Mouse (Mus musculus) G1E (cell line): Measurements from ENCODE around the gene Dolk. TPM values are rescaled to one million over a fixed set of nuclear protein-coding genes. Genes with fewer than 3 reads are reported as not detected.

ENCODE experiments used
- ATAC-seq: 2 replicates; pipeline ENCODE4 v1.8.0; 2016; ENCODE audit warnings: mild to moderate bottlenecking; ENCODE audit not compliant: insufficient number of reproducible peaks, poor library complexity, low FRiP score, severe bottlenecking; ENCODE audit errors: extremely low read depth
- DNase-seq: peaks from one replicate; pipeline ENCODE4 v3.0.0; 2012; ENCODE audit warnings: low spot score
- H3K27me3 ChIP-seq: 2 replicates; pipeline ENCODE4 v1.6.1; 2012; ENCODE audit warnings: mild to moderate bottlenecking, low read length, inconsistent platforms; ENCODE audit not compliant: insufficient read depth
- H3K36me3 ChIP-seq: replicated peaks from 2 replicates; pipeline ENCODE3; 2012; ENCODE audit warnings: mild to moderate bottlenecking, inconsistent platforms
- H3K4me1 ChIP-seq: 2 replicates; pipeline ENCODE4 v1.6.1; 2012; ENCODE audit warnings: low read depth, low read length, inconsistent platforms, mixed read lengths; ENCODE audit not compliant: insufficient read depth
- H3K4me3 ChIP-seq: 2 replicates; pipeline ENCODE4 v1.5.1; 2012; ENCODE audit warnings: low read depth, mild to moderate bottlenecking, inconsistent platforms, low read length, moderate library complexity, mixed read lengths
- H3K9me3 ChIP-seq: replicated peaks from 2 replicates; pipeline ENCODE4 v1.6.1; 2012; ENCODE audit warnings: inconsistent platforms
- CTCF ChIP-seq: IDR thresholded peaks from 2 replicates; pipeline ENCODE4 v1.5.1; 2012; ENCODE audit warnings: low read depth, low read length, inconsistent platforms, mixed read lengths
- GATA1 ChIP-seq: IDR thresholded peaks from 2 replicates; pipeline ENCODE4 v1.6.1; 2012; ENCODE audit warnings: borderline replicate concordance, low read length, inconsistent platforms, mixed read lengths
- GATA2 ChIP-seq: IDR thresholded peaks from 2 replicates; pipeline ENCODE4 v1.6.1; 2012; ENCODE audit warnings: low read depth, low read length, inconsistent platforms, borderline replicate concordance
- POLR2AphosphoS5 ChIP-seq: IDR thresholded peaks from 2 replicates; pipeline ENCODE4 v1.6.1; 2012; ENCODE audit warnings: low read depth, low read length, inconsistent platforms; ENCODE audit not compliant: insufficient replicate concordance
- TAL1 ChIP-seq: conservative IDR thresholded peaks from 2 replicates; pipeline ENCODE4 v1.6.1; 2012; ENCODE audit warnings: low read depth, low read length, inconsistent platforms, mixed read lengths
- polyA plus RNA-seq: library from polyadenylated mRNA; stranded (reverse); fragments of >175 nt; gene quantifications from 2 replicates; pipeline ENCODE4 v1.2.3, GENCODE M21; 2012
- total RNA-seq, 2 experiments: library from RNA; stranded (forward) in 1 of 2; stranded (reverse) in 1 of 2; fragments of 200-1000 nt in 1 of 2; fragments of >200 nt in 1 of 2; fragmentation: Nextera tagmentation in 1 of 2; gene quantifications; 2 replicates each; pipeline ENCODE4 v1.2.3; 2014 to 2017

The Dolk gene
- total and polyA plus RNA-seq, 3 experiments: 5.0 to 16.1 (median 7.2) TPM

GRCm38 (mm10) chr2:30270134-30270533 lies 16.0 kb downstream of the Dolk start:
- peaks cover 8% of the 10 kb centered on the region for H3K36me3 ChIP-seq
- 0 out of 2 replicates have a peak, but pooled peaks cover 2% of the 10 kb centered on the region for H3K27me3 ChIP-seq
- no peak for TF ChIP-seq TAL1
- TF ChIP-seq POLR2AphosphoS5: no peak
- TF ChIP-seq CTCF: peak; percentile 90
- no peak for TF ChIP-seq GATA2
- no peaks in the 10 kb centered on the region for H3K9me3 ChIP-seq
- H3K4me3 ChIP-seq: no peak overlapping the region
- peaks cover 47% of the 10 kb centered on the region for H3K4me1 ChIP-seq
- ATAC-seq (peak; percentile 45), DNase-seq (peak; percentile 54)

DNA sequence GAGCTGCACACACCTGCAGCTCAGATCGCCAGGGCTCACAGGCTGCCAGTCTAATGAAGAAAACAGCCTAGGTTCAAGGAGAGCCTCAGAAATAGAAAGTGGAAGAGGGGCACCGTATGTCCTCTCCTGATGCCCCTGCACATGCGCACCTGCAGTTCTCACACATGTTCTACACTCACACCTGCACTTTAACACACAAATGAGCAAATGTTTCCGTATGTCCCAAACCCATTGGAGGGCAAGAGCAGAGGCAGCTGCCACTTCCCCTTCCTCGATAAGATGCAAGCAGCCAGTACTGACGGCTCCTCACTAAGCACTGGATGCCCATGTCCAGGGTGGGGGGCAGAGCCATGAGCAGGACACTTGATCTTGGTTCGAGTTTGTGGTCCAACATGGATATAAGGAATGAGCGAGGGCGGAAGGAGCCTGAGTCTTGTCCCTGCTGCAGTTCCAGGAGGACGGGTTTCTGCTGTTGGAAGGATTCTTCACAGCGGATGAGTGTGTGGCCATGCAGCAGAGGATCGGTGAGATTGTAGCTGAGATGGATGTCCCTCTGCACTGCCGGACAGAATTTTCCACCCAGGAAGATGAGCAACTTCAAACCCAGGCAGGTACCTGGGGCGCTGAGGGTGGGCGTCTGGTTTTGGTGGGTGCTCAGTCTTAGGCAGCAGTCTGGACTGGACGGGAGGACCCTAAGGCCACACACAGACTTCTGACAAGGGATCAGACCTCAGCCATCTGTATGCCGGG lies 16.7 kb downstream of the Dolk start:
- Histone ChIP-seq H3K4me1 (peaks cover 54% of the 10 kb centered on the region), H3K4me3 (no peak overlapping the region), H3K9me3 (no peaks in the 10 kb centered on the region), H3K36me3 (peaks cover 16% of the 10 kb centered on the region), H3K27me3 (0 out of 2 replicates have a peak, but pooled peaks cover 2% of the 10 kb centered on the region)
- DNase-seq (no peak), ATAC-seq (no peak)
- TF ChIP-seq POLR2AphosphoS5 (no peak), GATA1 (no peak), GATA2 (no peak), TAL1 (no peak), CTCF (no peak)

DNA sequence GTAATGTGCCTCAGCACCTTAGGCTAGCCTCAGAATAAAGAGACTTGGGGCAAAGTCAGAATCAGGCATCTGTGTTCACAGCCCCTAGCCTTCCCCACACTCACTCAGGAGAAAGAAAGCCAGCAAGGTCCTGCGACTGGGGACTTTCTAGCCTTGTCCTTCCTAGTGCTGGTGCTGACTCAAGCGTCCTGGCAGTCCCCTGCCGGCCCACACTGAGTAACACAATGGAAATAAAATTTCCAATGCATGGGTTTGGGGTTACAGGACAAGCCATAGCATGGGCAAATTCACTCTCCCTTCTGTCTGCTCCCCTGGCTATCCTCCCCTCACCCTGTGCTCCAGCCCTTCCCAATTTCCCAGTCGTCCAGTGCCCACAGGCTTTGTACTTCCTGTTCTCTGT lies 17.8 kb downstream of the Dolk start:
- H3K36me3 ChIP-seq: peaks cover 26% of the 10 kb centered on the region
- no peaks in the 10 kb centered on the region for H3K9me3 ChIP-seq
- no peak overlapping the region for H3K4me3 ChIP-seq
- TF ChIP-seq CTCF: no peak
- TF ChIP-seq GATA2: no peak
- no peak for TF ChIP-seq GATA1
- no peak for TF ChIP-seq TAL1
- no peak for TF ChIP-seq POLR2AphosphoS5
- ATAC-seq (no peak), DNase-seq (no peak)
- peaks cover 63% of the 10 kb centered on the region for H3K4me1 ChIP-seq
- H3K27me3 ChIP-seq: no peaks in the 10 kb centered on the region

GRCm38 (mm10) chr2:30267466-30267865 lies 18.7 kb downstream of the Dolk start:
- Histone ChIP-seq H3K4me1 (peaks cover 68% of the 10 kb centered on the region), H3K36me3 (peaks cover 32% of the 10 kb centered on the region), H3K9me3 (no peaks in the 10 kb centered on the region), H3K4me3 (peak overlapping the region; percentile 42; the same call in 1 of the 2 replicates), H3K27me3 (no peaks in the 10 kb centered on the region)
- ATAC-seq (no peak), DNase-seq (no peak)
- TF ChIP-seq TAL1: no peak
- no peak for TF ChIP-seq POLR2AphosphoS5
- TF ChIP-seq GATA1: no peak
- TF ChIP-seq GATA2: no peak
- no peak for TF ChIP-seq CTCF

- TF ChIP-seq POLR2AphosphoS5 (no peak), CTCF (no peak), TAL1 (no peak)
- H3K27me3 ChIP-seq: no peaks in the 10 kb centered on the region
- peaks cover 68% of the 10 kb centered on the region for H3K4me1 ChIP-seq
- DNase-seq (peak; percentile 70), ATAC-seq (no peak)
- H3K4me3 ChIP-seq: peak overlapping the region; percentile 42; the same call in 1 of the 2 replicates
- no peaks in the 10 kb centered on the region for H3K9me3 ChIP-seq
- H3K36me3 ChIP-seq: peaks cover 42% of the 10 kb centered on the region
Measured at GRCm38 (mm10) chr2:30266392-30266941, 19.7 kb downstream of the Dolk start.

- H3K4me1 ChIP-seq: peaks cover 68% of the 10 kb centered on the region
- H3K27me3 ChIP-seq: no peaks in the 10 kb centered on the region
- peaks cover 49% of the 10 kb centered on the region for H3K36me3 ChIP-seq
- peak within 1 kb of the TSS; percentile 42; the same call in 1 of the 2 replicates for H3K4me3 ChIP-seq
- DNase-seq (peak; percentile 35), ATAC-seq (no peak)
- H3K9me3 ChIP-seq: no peaks in the 10 kb centered on the region
- TF ChIP-seq POLR2AphosphoS5: no peak
- no peak for TF ChIP-seq GATA1
- TF ChIP-seq GATA2: no peak
- TF ChIP-seq CTCF: no peak
- TF ChIP-seq TAL1: no peak
Measured at GRCm38 (mm10) chr2:30265767-30266253, 20.3 kb downstream of the Dolk start, which contains the start of gene Phyhd1. TSS of gene Phyhd1 (plus strand) at chr2:30266203.
